Mouse (Mus musculus) midbrain, postnatal 0 days (tissue): ENCODE measurements at regions not wholly inside any gene's neighbourhood (a gene's known extent, or its start where the extent isn't known, plus 50 kb on each side); places are given as distances from the start of the nearest gene placed in this dataset.

Source experiments
- ATAC-seq: fragments of 200-750 bp; cut with Nextera tagmentation; 2 replicates; pipeline ENCODE4 v1.8.0; 2017; ENCODE audit warnings: moderate number of reproducible peaks, mild to moderate bottlenecking, moderate TSS enrichment, moderate library complexity; ENCODE audit not compliant: low FRiP score
- DNase-seq: peaks from one replicate; pipeline ENCODE4 v3.0.0-alpha.2; 2015; ENCODE audit warnings: low spot score
- H3K27ac ChIP-seq: fragments of 300-500 bp; sonication (generic); 2 replicates; pipeline ENCODE4 v1.5.1; 2014; ENCODE audit warnings: low read depth, mild to moderate bottlenecking, low read length, mixed read lengths
- H3K27me3 ChIP-seq: fragments of 300-500 bp; sonication (generic); 2 replicates; pipeline ENCODE4 v1.6.1; 2014; ENCODE audit warnings: low read length, control low read depth, mixed read lengths; ENCODE audit not compliant: insufficient read depth
- H3K36me3 ChIP-seq: fragments of 300-500 bp; sonication (generic); 2 replicates; pipeline ENCODE4 v1.6.1; 2014; ENCODE audit warnings: low read length, control low read depth, mixed read lengths; ENCODE audit not compliant: insufficient read depth
- H3K4me1 ChIP-seq: fragments of 300-500 bp; sonication (generic); 2 replicates; pipeline ENCODE4 v1.6.1; 2014; ENCODE audit warnings: mild to moderate bottlenecking, control low read depth, antibody characterized with exemption, low read length, mixed read lengths; ENCODE audit not compliant: insufficient read depth
- H3K4me2 ChIP-seq: fragments of 300-500 bp; sonication (generic); 2 replicates; pipeline ENCODE4 v1.6.1; 2014; ENCODE audit warnings: low read depth, mild to moderate bottlenecking, low read length, mixed read lengths; ENCODE audit not compliant: poor library complexity, severe bottlenecking
- H3K4me3 ChIP-seq: fragments of 300-500 bp; sonication (generic); 2 replicates; pipeline ENCODE4 v1.5.1; 2014; ENCODE audit warnings: low read depth, mild to moderate bottlenecking, low read length, moderate library complexity
- H3K9ac ChIP-seq: fragments of 300-500 bp; sonication (generic); replicated peaks from 2 replicates; pipeline ENCODE4 v1.6.1; 2014; ENCODE audit warnings: mild to moderate bottlenecking, low read length, moderate library complexity, mixed read lengths; ENCODE audit not compliant: poor library complexity, severe bottlenecking
- H3K9me3 ChIP-seq: fragments of 300-500 bp; sonication (generic); 2 replicates; pipeline ENCODE4 v1.6.1; 2016; ENCODE audit warnings: low read length, control low read depth
- CTCF ChIP-seq: IDR thresholded peaks from 2 replicates; pipeline ENCODE4 v1.5.1; 2016; ENCODE audit warnings: antibody characterized with exemption, mild to moderate bottlenecking
- WGBS: fragments of 180-500 bp; shearing (Covaris S2); extraction: QIAGEN DNeasy Blood & Tissue Kit; methylation state at CpG from one replicate; pipeline ENCODE4 v1.1.7; 2014; 5-methylcytosine and 5-hydroxymethylcytosine counted together

DNA sequence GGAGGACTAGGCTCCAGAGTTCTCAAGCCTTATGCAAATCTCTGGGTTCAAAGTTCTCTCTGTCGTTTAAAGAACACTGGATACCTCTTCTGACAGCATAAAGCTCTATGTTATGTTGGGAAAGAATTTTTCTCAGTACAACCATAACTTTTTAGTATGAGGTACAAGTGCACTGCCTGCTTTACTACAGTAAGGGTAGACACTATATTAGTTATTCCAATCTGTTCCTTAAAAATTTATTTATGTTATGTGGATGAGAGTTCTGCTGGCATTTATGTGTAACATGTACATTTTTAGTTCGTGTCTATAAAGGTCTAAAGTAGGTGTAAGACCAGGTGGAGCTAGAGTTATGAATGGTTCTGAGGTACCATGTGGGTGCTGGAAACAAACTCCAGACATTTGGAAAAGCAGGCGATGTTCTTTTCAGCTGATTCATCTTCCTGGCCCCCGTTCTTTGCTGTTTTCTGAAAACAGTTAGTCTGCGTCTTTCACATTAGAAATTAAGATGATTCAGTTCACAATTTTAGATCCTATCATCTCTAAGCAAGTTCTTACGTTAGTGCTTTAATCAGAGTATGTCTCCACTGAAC lies 871.8 kb downstream of the Trhde start:
- H3K4me3 ChIP-seq: no peak overlapping the region
- ATAC-seq (no peak), DNase-seq (no peak)
- no peaks in the 10 kb centered on the region for H3K27me3 ChIP-seq
- H3K36me3 ChIP-seq: no peaks in the 10 kb centered on the region
- H3K9ac ChIP-seq: no peak overlapping the region
- H3K9me3 ChIP-seq: no peaks in the 10 kb centered on the region
- H3K4me2 ChIP-seq: no peak overlapping the region
- 73% methylated on average over 6 of the region's 6 CpGs for WGBS
- no peak overlapping the region for H3K27ac ChIP-seq
- H3K4me1 ChIP-seq: no peaks in the 10 kb centered on the region
- no peak for TF ChIP-seq CTCF

- TF ChIP-seq CTCF: no peak
- Histone ChIP-seq H3K4me2 (no peak overlapping the region), H3K4me3 (no peak overlapping the region), H3K27ac (no peak overlapping the region), H3K27me3 (no peaks in the 10 kb centered on the region), H3K9me3 (no peaks in the 10 kb centered on the region), H3K9ac (no peak overlapping the region), H3K36me3 (no peaks in the 10 kb centered on the region), H3K4me1 (no peaks in the 10 kb centered on the region)
- ATAC-seq (no peak), DNase-seq (no peak)
- 75% methylated on average over 3 of the region's 3 CpGs for WGBS
Observed at GRCm38 (mm10) chr10:113916705-113917104, 885.4 kb downstream of the Trhde start.

DNA sequence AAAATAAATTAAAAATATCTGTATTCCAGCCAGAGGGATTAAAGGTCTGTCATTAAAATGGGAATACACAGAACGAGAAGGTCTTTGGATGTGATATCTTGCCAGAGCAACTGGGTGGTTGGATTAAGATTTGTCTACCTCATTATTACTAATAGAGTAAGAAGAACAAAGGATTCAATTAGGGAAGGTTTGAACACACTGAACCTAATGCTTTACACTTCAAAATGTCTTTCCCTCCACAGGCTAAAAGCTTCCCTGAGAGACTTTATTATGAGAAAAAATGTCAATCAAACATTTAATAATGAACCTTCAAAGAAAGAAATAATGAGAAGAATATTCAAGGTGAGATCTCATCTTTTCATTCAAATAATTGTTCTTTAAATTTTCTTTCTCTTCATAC lies 899.4 kb downstream of the Trhde start:
- ATAC-seq (no peak), DNase-seq (no peak)
- Histone ChIP-seq H3K27ac (no peak overlapping the region), H3K4me2 (no peak overlapping the region), H3K4me3 (no peak overlapping the region), H3K4me1 (no peaks in the 10 kb centered on the region), H3K9me3 (no peaks in the 10 kb centered on the region), H3K9ac (no peak overlapping the region), H3K36me3 (no peaks in the 10 kb centered on the region), H3K27me3 (no peaks in the 10 kb centered on the region)
- 75% methylated on average over 1 of the region's 1 CpGs for WGBS
- no peak for TF ChIP-seq CTCF

DNA sequence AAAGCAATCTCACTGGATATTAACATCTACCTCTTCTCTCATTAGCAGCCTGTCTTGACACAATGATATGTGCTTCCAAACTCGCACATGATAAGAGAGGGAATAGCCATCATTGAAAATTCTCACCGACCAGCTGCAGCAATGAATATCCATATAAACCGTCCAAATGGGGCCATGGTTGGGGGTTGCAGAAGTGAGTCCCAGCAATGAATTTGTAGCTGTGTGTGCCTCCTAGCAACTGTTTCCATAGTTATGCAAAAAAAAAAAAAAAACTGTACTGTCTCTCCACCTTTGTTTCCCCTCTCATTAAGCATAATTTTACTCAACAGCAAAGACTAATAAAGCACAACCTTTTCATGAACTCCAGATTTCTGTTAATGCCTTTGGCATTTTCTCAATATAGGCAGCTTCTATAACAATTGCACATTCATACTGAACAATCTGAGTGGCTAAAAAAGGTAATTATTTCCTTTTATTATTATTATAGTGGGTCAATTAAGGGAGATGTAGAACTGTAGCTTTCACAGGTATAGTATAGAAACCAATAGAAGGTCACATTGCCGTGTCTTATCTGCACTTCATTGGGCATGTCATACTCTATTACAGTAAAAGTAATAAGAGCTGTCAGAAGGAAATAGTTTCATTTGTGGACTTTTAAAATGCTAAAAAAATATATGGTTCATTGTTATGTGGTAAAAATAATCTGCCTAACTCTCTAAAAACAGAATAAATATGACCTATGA lies 927.5 kb downstream of the Trhde start:
- DNase-seq: peak; percentile 14
- no peak overlapping the region for H3K27ac ChIP-seq

DNA sequence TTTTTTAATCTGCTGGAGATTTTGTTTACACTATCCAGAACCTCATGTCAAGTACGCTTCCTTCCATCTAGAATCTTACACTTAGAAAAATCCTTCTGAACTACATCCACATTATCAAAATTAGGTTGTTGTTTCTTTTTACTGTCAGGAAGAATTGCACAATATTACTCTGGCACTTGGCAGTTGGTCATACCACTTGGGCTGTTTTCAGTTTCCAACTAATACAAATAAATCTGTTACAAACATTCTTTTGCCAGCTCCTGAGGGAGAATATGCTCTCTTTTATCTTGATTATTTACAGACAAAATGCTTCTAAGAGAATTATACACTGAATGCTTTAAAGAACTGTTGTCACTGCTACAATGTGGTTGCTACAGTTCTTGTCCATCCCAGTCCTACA lies 895.8 kb upstream of the Atxn7l3b start:
- Histone ChIP-seq H3K36me3 (no peaks in the 10 kb centered on the region), H3K27me3 (no peaks in the 10 kb centered on the region), H3K4me1 (no peaks in the 10 kb centered on the region), H3K4me2 (no peak overlapping the region), H3K4me3 (no peak overlapping the region), H3K9ac (no peak overlapping the region), H3K27ac (no peak overlapping the region), H3K9me3 (no peaks in the 10 kb centered on the region)
- ATAC-seq: no peak
- no peak for DNase-seq
- 96% methylated on average over 1 of the region's 1 CpGs for WGBS
- no peak for TF ChIP-seq CTCF

More for the DNA sequence above, 927.5 kb downstream of the Trhde start:
- Histone ChIP-seq H3K4me1 (no peaks in the 10 kb centered on the region), H3K4me2 (no peak overlapping the region), H3K36me3 (no peaks in the 10 kb centered on the region), H3K9ac (no peak overlapping the region), H3K4me3 (no peak overlapping the region), H3K27me3 (no peaks in the 10 kb centered on the region), H3K9me3 (no peaks in the 10 kb centered on the region)
- 52% methylated on average over 4 of the region's 4 CpGs for WGBS
- no peak for ATAC-seq
- no peak for TF ChIP-seq CTCF
